Mouse (Mus musculus): ENCODE results near the gene Olfr1192-ps1.
"Not testable (repeated sequence)": the region's sequence is repeated elsewhere in the genome, so short reads cannot be mapped to it uniquely, and the experiment has no call there.

Olfr1192-ps1 gene
- long read RNA-seq, experiment 1 = 0 reads
- long read RNA-seq, experiment 2 = 0 reads

- intact Hi-C loops (cut with DNase I) = no loop called here
Observed at GRCm38 (mm10) chr2:88648209-88648608, at the start of gene Olfr1192-ps1. Olfr1192-ps1 (plus strand) TSS chr2:88648509.

GRCm38 (mm10) chr2:88640242-88640641, 8.1 kb upstream of the Olfr1192-ps1 start, which contains the start of gene Olfr1191-ps1:
Olfr1191-ps1 (plus strand) TSS chr2:88640542.
- intact Hi-C loops (cut with DNase I) = not testable (repeated sequence)

- intact Hi-C loops (cut with DNase I) = not testable (repeated sequence)
Observed at GRCm38 (mm10) chr2:88675328-88675727, 27.0 kb downstream of the Olfr1192-ps1 start, which contains the start of gene Olfr1193. Olfr1193 (plus strand) TSS chr2:88675628.

GRCm38 (mm10) chr2:88689087-88689486, 40.8 kb downstream of the Olfr1192-ps1 start, which contains the start of gene Olfr1195:
Olfr1195 (minus strand) TSS chr2:88689187.
- intact Hi-C loops (cut with DNase I) = no loop called here

GRCm38 (mm10) chr2:88704497-88704896, 56.2 kb downstream of the Olfr1192-ps1 start, which contains the start of gene Olfr1196:
Olfr1196 (minus strand) TSS chr2:88704597.
- intact Hi-C loops (cut with DNase I) = no loop called here

Data from adrenal gland (tissue).